Mouse (Mus musculus) embryonic fibroblast, embryonic 13.5 days (primary cell): ENCODE data around the gene Ikbke. TPM values are rescaled to one million over a fixed set of nuclear protein-coding genes. Genes with fewer than 3 reads are reported as not detected.
A peak's percentile ranks its signal among the peaks of the same experiment; 100 is the strongest.

ENCODE experiments used
- H3K27ac ChIP-seq: 2 replicates; pipeline ENCODE4 v1.5.1; 2012; ENCODE audit warnings: low read length, control low read depth, inconsistent platforms; ENCODE audit not compliant: insufficient read depth
- H3K4me1 ChIP-seq: 2 replicates; pipeline ENCODE4 v1.6.1; 2011; ENCODE audit warnings: low read length; ENCODE audit not compliant: control insufficient read depth, insufficient read depth
- H3K4me3 ChIP-seq: 2 replicates; pipeline ENCODE4 v1.5.1; 2011; ENCODE audit warnings: mild to moderate bottlenecking, control low read depth, low read length; ENCODE audit not compliant: insufficient read depth
- CTCF ChIP-seq: IDR thresholded peaks from 2 replicates; pipeline ENCODE4 v1.5.1; 2011; ENCODE audit warnings: mild to moderate bottlenecking, control low read depth, low read length, moderate library complexity, borderline replicate concordance; ENCODE audit not compliant: insufficient read depth
- POLR2A ChIP-seq: IDR thresholded peaks from 2 replicates; pipeline ENCODE4 v1.6.1; 2011; ENCODE audit warnings: low read depth, mild to moderate bottlenecking, control low read depth, low read length, moderate library complexity
- polyA plus RNA-seq: library from polyadenylated mRNA; stranded (reverse); fragments of >200 nt; gene quantifications from 2 replicates; pipeline ENCODE4 v1.2.4, GENCODE M21; 2011; ENCODE audit warnings: low read depth; ENCODE audit not compliant: missing spikeins, insufficient read length

The Ikbke gene
- polyA plus RNA-seq, 1 experiment, result 14.6 TPM

DNA sequence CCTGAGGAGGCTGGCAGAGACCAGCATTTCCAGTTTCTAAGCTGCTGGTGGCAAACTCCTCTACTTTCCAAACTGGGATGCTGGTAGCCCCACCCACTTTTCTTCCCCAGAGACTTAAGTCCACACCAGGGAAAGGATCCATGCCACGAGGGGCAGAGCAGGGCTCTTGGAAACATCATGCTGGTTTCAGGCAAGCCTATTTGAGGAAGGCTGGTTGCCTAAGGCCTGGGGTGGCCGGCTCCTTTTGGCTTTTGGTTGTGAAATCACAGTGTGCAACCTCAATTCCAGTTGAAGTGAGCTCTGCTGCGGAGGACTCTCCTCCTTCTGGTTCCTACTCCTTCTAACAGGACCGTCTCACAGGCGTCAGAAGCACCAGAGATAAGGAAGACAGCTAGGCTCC lies 7.4 kb upstream of the Ikbke start:
- peaks cover 7% of the 10 kb centered on the region for H3K4me1 ChIP-seq
- no peak overlapping the region for H3K4me3 ChIP-seq
- H3K27ac ChIP-seq, result no peak overlapping the region
- no peak for TF ChIP-seq CTCF
- TF ChIP-seq POLR2A, result no peak

DNA sequence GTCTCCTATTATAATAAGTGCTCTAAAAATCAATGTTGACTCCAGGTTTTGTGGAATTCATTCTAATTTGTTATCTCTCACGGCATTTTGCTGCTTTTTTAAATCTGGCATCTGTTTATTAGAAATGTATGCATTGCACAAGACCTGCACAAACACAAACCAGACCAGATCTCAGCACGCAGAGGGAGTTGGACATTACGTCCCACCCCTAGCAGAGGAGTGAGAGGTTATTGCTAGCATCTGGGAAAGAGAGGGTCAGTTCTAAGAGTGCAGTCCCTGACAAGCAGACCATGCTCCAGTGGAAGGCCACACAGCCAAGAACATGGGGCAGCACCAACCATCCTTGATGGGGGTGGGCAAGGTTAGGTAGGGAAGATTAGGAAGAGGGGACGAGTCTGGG lies 5.2 kb upstream of the Ikbke start:
- Histone ChIP-seq H3K4me3 (no peak overlapping the region), H3K27ac (no peak overlapping the region), H3K4me1 (peaks cover 7% of the 10 kb centered on the region)
- no peak for TF ChIP-seq POLR2A
- no peak for TF ChIP-seq CTCF

DNA sequence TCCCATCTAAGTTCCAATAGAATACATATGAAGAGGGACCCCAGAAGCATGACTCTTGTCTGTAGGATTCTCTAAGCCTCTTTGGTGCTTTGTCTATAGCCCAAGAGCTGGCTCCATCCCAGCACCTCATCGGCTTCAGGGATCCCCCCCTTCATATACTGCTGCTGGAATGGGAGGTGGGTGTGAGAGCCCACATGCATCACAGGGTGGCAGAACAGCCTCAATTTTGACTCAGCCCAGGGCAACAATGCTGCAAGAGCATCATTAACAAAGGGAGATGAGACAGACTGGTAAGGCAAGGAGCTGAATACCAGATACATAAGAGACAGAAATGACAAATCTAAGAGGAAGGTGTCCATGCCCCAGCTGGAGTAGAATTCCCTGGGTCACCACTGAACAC lies 4.8 kb upstream of the Ikbke start:
- Histone ChIP-seq H3K4me1 (peaks cover 7% of the 10 kb centered on the region), H3K27ac (no peak overlapping the region), H3K4me3 (no peak overlapping the region)
- TF ChIP-seq CTCF (no peak), POLR2A (no peak)

DNA sequence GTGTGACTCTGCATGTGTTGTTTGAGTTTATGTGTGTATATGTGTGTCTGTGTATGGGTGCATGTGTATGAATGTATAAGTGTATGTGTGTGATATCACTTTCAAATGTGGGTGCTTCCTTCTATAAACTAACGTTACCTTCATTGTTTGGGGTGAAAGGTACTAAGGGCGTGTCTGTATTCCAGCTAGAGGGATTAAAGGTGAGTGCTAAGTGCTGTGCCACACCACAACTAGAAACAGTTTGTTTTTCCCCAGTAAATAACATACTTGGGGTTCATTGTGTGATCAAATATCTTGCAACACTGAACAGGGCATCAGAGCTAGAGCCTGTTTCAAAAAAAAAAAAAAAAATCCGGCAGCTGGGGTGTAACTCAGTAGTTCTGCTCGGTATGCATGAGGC lies 2.3 kb upstream of the Ikbke start:
- no peaks in the 10 kb centered on the region for H3K4me1 ChIP-seq
- TF ChIP-seq POLR2A (no peak), CTCF (no peak)
- H3K4me3 ChIP-seq, result no peak overlapping the region
- H3K27ac ChIP-seq, result no peak overlapping the region

DNA sequence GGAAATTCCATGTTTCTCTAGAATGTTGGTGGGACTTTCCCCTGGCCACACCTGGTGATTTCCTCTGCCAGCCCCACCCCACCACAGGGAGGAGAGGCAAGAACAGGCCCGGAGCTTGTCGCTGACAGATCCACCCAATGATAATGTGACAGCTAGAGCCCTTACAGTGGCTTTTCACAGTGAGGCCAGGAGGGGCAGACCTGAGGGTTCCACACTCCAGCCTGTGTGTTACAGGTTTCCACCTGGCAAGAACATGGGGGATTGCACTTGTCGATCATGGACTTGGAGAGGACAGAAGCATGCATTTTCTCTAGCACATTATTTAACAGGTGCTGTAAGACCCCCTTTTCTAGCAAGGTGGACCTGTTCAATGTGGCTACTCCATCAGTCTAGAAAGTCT lies 874 bp upstream of the Ikbke start:
- H3K4me3 ChIP-seq, result no peak overlapping the region
- H3K4me1 ChIP-seq, result no peaks in the 10 kb centered on the region
- TF ChIP-seq POLR2A (no peak), CTCF (no peak)
- no peak overlapping the region for H3K27ac ChIP-seq

DNA sequence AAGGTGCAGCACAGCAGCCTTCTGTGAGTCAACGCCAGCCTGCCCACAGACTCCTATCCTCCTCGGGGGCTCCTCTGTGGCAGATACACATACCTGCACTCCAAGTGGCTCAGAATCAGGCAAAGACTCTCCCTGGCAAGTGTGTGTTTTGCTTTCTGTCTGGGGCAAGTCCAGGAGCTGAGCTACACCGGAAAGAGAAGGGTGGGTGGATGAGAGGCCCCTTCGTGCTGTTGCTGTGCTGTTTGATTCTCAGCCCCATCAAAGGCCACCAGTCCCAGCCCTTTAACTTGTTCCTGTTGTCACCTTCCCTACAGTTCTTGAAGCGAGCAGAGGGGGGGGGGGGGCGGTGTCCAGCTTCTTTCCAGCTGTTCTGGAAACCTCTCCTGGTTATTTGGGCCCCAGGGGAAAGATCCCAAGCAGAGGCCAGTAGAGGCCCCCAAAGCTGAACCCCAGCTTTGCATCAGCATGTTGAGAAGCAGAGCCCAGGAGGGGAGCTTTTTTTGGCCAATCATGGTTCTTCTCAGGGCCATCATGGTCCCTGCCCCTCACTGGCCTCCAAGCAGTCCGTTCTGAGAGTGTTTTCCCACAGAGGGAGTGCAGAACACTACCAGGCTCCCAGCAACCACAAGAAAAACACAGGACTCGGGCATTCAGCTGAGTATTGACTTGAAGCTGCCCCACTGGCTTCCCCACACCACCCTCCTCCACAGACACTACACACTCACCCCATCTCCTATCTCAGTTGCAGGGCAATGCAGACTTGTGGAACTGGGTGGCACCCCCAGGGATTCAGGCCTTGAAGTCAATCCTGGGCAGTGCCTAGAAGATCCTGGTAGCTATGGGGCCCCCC lies 575 bp downstream of the Ikbke start:
- no peak; the same call in 1 of the 2 replicates for TF ChIP-seq POLR2A
- no peak for TF ChIP-seq CTCF
- H3K27ac ChIP-seq, result no peak overlapping the region
- no peaks in the 10 kb centered on the region for H3K4me1 ChIP-seq
- H3K4me3 ChIP-seq, result peak overlapping the region; percentile 62

DNA sequence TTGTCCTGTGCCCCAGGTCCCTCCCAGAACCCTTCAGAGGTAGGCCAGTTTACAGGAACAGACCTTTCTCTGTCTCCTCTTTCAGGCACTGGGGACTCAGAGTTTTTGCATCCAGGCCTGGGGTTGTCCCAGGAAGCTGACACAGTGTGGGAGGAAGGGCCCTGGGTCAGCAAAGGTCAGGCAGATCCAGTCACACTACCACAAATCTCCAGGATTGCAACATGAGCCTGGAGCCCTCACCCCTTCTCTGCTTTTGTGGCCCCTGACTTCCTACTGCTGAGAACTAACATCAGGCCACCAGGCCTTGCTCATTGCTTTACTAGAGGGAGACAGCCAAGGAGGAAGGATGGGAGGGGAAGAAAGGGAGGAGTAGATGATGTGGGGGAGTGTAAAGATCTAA lies 2.6 kb downstream of the Ikbke start:
- no peak overlapping the region for H3K27ac ChIP-seq
- H3K4me1 ChIP-seq, result no peaks in the 10 kb centered on the region
- TF ChIP-seq POLR2A (no peak), CTCF (no peak)
- H3K4me3 ChIP-seq, result no peak overlapping the region

DNA sequence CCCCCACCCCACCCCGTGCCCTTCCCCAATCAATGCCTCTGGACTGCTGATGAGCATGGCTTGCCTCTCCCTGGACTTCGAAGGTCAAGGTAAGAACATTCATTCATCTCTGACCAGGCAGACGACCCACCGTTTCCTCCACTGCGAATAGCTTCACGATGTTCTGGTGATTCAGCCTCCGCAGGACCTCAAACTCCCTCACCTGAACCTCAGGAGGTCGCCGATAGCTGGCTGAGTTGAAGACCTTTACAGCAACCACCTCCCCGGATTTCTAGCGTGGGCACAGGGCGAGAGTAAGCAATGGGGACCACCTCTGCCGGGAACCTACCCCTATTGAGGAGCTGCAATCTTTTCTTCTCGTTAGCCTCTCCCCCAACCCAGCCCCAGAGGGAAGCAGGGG lies 3.8 kb downstream of the Ikbke start:
- no peaks in the 10 kb centered on the region for H3K4me1 ChIP-seq
- H3K27ac ChIP-seq, result no peak overlapping the region
- no peak overlapping the region for H3K4me3 ChIP-seq
- no peak for TF ChIP-seq POLR2A
- TF ChIP-seq CTCF, result no peak

DNA sequence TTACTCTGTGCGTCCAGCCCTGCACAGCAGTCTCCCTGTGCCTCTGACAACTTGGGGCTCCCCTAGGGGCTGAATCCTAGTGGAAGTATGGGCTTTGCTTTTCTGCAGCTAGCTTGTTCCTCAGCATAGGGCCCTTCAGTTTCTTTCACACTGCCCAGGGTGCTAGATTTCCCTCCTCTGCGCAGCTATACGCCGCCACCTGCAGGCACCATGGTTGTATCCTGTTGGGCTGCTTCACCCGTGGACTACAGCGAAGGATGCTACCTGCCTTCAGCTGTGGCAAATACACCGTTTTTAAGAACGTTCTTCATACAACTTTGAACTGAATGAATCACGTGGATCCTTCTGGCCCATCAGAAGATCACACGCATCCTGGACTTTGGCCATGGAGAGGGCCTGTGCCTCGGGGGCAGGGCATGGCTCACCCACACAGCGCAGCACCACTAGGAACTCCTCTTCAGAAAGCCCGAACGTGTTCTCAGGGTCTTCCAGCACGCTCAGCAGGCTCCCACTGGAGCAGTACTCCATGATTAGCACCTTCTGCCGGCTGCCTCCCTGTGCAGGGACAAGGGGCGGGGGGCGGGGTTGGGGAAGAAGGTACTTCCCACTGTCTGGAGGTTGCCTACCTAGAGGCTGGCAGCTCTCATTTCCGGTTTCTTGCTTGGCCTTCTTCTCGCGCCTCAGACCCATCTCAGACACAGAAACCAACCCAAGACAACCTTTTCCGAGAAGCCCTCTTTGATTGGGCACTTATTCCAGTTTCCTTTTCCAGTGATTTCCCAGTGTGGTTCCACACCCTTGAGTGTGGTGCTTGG lies 4.5 kb downstream of the Ikbke start:
- no peak overlapping the region for H3K4me3 ChIP-seq
- no peak overlapping the region for H3K27ac ChIP-seq
- 0 out of 2 replicates have a peak, but pooled peaks have one; percentile 31 for TF ChIP-seq CTCF
- TF ChIP-seq POLR2A, result no peak
- H3K4me1 ChIP-seq, result no peaks in the 10 kb centered on the region

DNA sequence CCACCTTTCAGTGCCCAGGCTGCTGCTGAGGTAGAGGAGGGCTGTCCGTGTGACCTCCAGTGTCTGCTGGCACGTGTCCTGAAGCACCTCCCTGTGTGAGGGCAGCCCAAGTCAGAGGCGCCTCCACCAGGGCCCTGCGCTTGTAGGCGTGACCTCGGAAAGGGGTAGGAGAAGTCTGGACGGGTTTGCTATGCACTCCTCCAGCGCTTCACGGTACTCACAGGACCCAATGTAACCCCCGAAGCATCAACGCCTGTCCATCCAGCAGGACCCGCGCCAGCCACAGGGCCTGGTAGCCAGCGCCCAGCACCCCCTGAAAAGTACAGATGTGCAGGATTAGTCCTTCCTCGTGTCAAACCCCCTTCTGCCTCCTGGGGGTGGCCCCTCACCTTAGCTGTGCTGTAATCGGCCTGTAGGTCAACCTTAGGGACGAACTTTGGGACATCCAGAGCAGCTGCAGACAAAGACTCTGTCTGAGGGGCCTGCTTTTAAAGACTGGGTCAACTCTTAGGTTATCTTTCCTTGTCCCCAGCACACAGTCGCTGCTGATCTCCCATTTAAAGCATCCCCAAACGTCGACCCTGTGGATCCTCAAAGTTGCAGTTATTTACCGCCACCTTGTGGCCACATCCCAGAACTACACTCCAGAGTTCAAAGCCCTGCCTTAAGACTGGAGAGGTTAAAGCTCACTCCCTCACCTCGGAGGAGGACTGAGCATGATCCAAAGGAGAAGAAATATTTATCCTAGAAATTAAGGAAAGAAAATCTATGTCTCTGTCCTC lies 9.4 kb downstream of the Ikbke start:
- TF ChIP-seq POLR2A, result no peak
- peak; percentile 23; the same call in 1 of the 2 replicates for TF ChIP-seq CTCF
- Histone ChIP-seq H3K4me3 (no peak overlapping the region), H3K27ac (peak overlapping the region; percentile 42; the same call in 1 of the 2 replicates), H3K4me1 (no peaks in the 10 kb centered on the region)
